Mouse (Mus musculus) retina, postnatal 7 days (tissue): Measurements from ENCODE around the gene Spaca3.

ENCODE experiments used
- DNase-seq: peaks from one replicate; pipeline ENCODE4 v3.0.0-alpha.2; 2012; ENCODE audit warnings: low read depth, low spot score

The Spaca3 gene

DNA sequence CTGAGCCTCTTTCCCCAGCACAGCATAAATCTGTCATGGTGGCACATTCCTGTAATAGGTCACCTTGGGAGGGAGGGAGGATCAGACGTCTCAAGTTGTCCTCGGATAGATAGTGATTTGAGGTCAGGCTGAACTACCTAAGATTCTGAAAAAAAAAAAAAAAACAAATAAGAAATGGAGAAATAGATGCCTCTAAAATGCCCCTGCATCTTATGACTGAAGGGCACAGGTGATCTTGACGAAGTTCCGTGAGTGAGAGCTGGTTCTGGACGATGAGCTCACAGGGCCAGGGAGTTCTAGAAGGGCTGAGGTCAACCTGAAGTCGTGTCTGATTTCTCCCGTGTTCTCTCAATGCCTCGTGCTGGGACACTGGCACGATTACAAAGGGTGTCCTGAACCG lies at the start of gene Spaca3:
Spaca3 (plus strand) TSS at position 301 of the 400 bp plus-strand sequence.
- DNase-seq = no peak

GRCm38 (mm10) chr11:80808551-80809070 lies 49.6 kb upstream of the Spaca3 start:
- no peak for DNase-seq

DNA sequence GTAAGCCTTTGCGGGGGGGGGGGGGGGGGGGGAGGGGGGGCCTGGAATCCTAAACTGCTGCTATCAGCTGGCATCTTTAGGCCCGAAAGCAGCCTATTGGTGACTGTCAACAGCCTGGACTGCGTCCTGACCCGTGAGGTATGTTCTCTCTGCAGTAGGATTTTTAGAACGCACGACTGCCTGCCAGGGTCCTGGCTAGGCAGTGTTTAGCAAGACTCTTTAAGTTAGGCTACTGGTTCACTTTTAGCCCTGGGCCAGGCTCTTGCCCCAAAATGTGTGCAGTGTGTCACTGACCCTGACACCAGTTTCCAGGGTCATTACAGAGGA lies 48.5 kb upstream of the Spaca3 start:
- DNase-seq = no peak

DNA sequence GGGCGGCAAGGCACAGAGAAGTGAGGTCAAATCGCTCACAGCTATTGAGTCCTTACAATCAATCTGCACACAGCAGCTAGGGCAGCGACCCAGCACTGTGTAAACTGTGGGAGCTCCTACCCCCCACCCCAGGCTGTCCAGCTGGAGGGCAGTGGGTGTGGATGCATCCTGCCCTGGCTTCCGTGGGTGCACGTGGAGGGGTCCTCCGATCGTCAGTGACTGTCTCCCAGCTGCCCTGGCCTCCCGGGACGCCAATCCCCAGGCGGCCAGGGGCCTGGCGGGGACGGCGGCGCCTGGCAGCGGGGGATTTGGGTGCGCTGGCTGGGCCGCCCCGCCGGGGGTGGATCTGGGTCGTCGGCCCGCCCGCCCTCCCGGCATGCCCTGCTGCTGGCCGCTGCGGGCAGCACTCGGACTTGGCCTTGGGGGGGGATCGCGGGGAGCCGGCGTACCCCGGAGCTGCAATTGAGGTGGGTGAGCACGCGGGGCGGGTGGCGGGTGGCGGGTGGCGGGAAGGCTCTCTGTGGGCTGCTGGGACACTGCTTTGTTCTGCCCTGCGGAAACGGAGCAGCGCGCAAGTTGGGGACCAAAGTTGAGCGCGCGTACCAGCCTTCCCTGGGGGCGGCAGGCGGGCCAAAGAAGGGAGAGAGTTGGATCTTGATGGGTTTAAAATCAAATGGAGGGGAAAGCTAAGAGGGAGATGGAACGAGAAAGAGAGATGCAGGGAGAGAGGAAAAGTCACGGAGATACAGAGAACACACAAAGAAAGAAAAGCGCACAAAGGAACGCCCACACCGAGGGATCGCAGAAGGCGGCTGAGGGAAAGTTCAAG lies 48.0 kb upstream of the Spaca3 start, which contains the start of gene Tmem98:
Tmem98 (plus strand) TSS at position 183 of the 829 bp plus-strand sequence.
- peak; percentile 28 for DNase-seq

DNA sequence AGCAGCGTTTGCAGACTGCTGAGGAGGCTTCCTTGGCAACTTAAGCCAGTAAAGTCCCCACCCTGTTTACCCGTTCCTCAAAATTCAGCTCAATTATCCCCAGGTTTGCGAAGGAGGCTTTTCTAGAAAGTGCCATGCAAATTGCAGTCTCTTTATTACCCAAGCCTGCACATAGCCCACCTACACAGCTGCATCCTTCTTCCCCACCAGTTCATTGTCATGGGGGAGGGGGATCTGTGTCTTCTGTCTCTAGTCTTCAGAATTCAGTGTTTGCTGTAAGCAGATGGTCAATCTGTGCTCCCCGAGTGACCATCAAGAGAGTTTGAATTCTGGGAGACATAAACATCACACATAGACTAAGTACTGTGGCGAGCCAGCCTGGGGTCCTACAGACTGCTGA lies 47.0 kb upstream of the Spaca3 start:
- no peak for DNase-seq

GRCm38 (mm10) chr11:80815354-80815753 lies 42.8 kb upstream of the Spaca3 start:
- no peak for DNase-seq

GRCm38 (mm10) chr11:80818060-80818697 lies 40.0 kb upstream of the Spaca3 start:
- peak; percentile 68 for DNase-seq

DNA sequence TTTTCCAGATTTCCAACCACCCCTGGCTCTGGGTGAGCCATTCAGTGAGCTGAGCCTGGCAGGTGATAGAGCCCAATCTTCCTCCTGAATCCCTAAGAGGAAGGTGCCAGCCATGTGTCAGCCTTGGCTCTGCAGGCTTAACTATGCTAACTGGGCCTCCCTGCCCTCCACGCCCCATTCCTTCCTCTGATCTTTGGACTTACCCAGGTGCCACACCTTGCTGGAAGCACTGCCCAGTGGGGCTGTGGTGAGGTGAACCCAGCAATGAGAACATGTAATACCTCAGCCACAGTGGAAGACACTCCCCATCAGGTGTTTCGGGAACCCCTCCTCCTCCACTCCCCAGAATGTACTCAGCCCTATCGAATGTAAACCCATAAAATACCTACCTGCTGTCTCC lies 38.1 kb upstream of the Spaca3 start:
- DNase-seq = no peak

- DNase-seq = no peak
These were observed 36.9 kb upstream of the Spaca3 start for GRCm38 (mm10) chr11:80821296-80821695.

- DNase-seq = no peak
These were observed 36.4 kb upstream of the Spaca3 start for GRCm38 (mm10) chr11:80821794-80822193.

- no peak for DNase-seq
These were observed 22.8 kb upstream of the Spaca3 start for GRCm38 (mm10) chr11:80835395-80835794.

- no peak for DNase-seq
These were observed 22.3 kb upstream of the Spaca3 start for GRCm38 (mm10) chr11:80835841-80836240.

DNA sequence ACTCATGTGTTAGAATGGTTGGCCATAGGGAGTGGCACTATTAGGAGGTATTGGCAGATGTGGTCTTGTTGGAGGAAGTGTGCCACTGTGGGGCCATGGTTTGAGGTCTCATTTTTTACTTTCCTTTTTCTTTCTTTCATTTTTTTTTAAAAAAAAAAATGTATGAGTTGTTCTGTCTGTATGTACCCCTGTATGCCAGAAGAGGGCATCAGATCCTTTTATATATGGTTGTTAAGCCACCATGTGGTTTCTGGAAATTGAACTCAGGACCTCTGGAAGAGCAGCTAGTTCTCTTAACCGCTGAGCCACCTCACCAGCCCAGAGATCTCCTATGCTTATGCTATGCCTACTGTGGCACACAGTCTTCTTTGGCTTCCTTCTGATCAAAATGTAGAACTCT lies 19.4 kb upstream of the Spaca3 start:
- no peak for DNase-seq

DNA sequence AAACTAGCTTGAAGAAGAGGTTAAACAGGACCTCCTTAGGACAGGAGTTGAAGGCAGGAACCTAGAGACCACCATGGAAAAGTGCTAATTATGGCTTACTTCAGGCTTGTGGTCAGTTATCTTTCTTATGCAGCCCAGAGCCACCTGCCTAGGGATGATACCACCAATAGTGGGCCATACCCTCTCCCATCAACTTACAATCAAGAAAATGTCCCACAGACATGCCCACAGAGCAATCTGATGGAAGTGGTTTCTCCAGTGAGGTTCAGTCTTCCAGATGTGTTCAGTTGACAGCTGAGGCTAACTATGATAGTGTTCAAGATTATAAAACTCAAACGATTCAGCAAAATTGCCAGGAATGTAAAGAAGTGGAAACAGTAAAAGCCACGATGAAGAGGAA lies 14.7 kb upstream of the Spaca3 start:
- DNase-seq = no peak

DNA sequence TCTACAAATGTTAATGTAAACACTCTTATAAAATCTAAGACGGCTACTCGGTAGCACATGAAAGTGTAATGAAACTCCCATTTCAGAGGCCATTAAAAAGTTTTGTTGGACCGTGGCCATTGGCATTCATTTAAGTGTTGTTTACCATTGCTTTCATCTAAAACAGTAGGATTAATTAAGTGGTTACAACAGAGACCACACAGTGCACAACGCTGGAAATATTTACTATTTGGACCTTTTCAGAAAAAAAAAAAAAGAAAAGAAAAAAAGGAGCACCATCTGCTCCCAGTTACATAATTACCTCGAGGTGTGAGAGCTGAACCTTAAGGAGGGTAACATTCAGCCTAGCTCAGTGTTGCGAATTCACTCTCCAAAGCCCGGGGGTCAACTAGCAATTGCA lies 12.7 kb upstream of the Spaca3 start:
- no peak for DNase-seq

- DNase-seq = no peak
These were observed 12.1 kb upstream of the Spaca3 start for GRCm38 (mm10) chr11:80846115-80846514.

GRCm38 (mm10) chr11:80848131-80848530 lies 10.0 kb upstream of the Spaca3 start:
- DNase-seq = no peak

GRCm38 (mm10) chr11:80851859-80852258 lies 6.3 kb upstream of the Spaca3 start:
- DNase-seq = no peak

GRCm38 (mm10) chr11:80853014-80853413 lies 5.2 kb upstream of the Spaca3 start:
- no peak for DNase-seq

GRCm38 (mm10) chr11:80854430-80854829 lies 3.7 kb upstream of the Spaca3 start:
- DNase-seq = no peak

GRCm38 (mm10) chr11:80854908-80855307 lies 3.3 kb upstream of the Spaca3 start:
- no peak for DNase-seq

DNA sequence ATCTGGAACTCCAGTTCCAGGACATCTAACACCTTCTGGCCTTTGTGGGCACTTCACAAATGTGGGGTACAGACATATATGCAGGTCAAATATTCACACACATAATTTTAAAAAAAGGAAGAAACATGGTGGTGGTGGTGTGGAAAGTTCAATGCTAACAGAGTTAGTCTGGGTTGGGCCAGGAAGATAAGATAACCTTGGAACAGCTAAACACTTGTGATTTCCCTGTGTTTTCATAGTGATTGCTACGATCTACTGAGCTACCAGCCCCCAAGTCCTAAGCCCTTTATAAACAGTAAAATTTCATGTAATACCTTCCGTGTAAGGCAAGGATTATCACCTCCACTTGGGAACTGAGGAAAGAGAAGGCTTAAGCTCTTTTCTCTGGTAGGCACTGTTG lies 1.3 kb upstream of the Spaca3 start:
- DNase-seq = no peak

DNA sequence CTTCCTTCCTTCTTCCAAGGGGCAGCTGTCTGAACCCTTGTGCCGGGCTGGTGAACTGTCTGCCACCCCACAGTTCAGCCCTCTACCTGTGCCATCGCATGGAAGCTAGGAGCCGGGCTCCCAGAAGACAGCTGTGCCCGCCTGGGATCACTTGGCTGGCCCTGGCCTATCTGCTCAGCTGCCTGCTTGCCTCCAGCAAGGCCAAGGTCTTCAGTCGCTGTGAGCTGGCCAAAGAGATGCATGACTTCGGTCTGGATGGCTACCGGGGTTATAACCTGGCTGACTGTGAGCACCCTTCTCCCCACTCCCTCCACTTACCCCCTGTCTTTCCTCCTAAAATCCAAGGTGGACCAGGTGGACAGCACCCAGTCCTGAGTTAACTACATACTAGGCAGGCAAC lies 4.8 kb downstream of the Spaca3 start:
- DNase-seq = no peak
